Mouse (Mus musculus): ENCODE data around the gene Drd2. TPM values are rescaled to one million over a fixed set of nuclear protein-coding genes. Genes with fewer than 3 reads are reported as not detected.

Gene Drd2
- polyA plus RNA-seq, 1 experiment from 2014 or later = 7.0 TPM

Other genes with a start within 250 kb of the Drd2 start
- not detected in 2 replicates for gene Gm4894, start 90.1 kb upstream of the Drd2 start, polyA plus RNA-seq (2015; fragmentation: Nextera tagmentation; extraction: Ambion mirVana)
- not detected in 2 replicates for gene Ankk1, start 86.4 kb downstream of the Drd2 start, polyA plus RNA-seq (2015; fragmentation: Nextera tagmentation; extraction: Ambion mirVana)
- gene Ttc12, start 145.6 kb downstream of the Drd2 start, polyA plus RNA-seq (2015; fragmentation: Nextera tagmentation; extraction: Ambion mirVana) = 1.9 and 2.1 TPM in 2 replicates

Measured in midbrain, embryonic 15.5 days (tissue).